Mouse (Mus musculus) embryonic facial prominence, embryonic 15.5 days (tissue): ENCODE measurements around the gene Spop. TPM values are rescaled to one million over a fixed set of nuclear protein-coding genes. Genes with fewer than 3 reads are reported as not detected.

Experiments
- ATAC-seq: fragments of 200-750 bp; cut with Nextera tagmentation; 2 replicates; pipeline ENCODE4 v1.8.0; 2017; ENCODE audit warnings: low read depth, moderate TSS enrichment; ENCODE audit not compliant: insufficient number of reproducible peaks, low FRiP score, low TSS enrichment
- H3K27ac ChIP-seq: fragments of 300-500 bp; sonication (generic); replicated peaks from 2 replicates; pipeline ENCODE4 v1.5.1; 2015; ENCODE audit warnings: mild to moderate bottlenecking, inconsistent platforms
- H3K27me3 ChIP-seq: fragments of 300-500 bp; sonication (generic); 2 replicates; pipeline ENCODE4 v1.6.1; 2015; ENCODE audit warnings: inconsistent platforms
- H3K36me3 ChIP-seq: fragments of 300-500 bp; sonication (generic); 2 replicates; pipeline ENCODE4 v1.6.1; 2015; ENCODE audit warnings: mild to moderate bottlenecking, inconsistent platforms
- H3K4me1 ChIP-seq: fragments of 300-500 bp; sonication (generic); 2 replicates; pipeline ENCODE4 v1.6.1; 2015; ENCODE audit warnings: inconsistent platforms
- H3K4me2 ChIP-seq: fragments of 300-500 bp; sonication (generic); replicated peaks from 2 replicates; pipeline ENCODE4 v1.6.1; 2015; ENCODE audit warnings: mild to moderate bottlenecking, inconsistent platforms
- H3K4me3 ChIP-seq: fragments of 300-500 bp; sonication (generic); replicated peaks from 2 replicates; pipeline ENCODE4 v1.5.1; 2015; ENCODE audit warnings: mild to moderate bottlenecking, inconsistent platforms
- H3K9ac ChIP-seq: fragments of 300-500 bp; sonication (generic); 2 replicates; pipeline ENCODE4 v1.6.1; 2015; ENCODE audit warnings: inconsistent platforms
- H3K9me3 ChIP-seq: fragments of 300-500 bp; sonication (generic); replicated peaks from 2 replicates; pipeline ENCODE4 v1.6.1; 2016; ENCODE audit warnings: inconsistent platforms
- WGBS: fragments of 180-500 bp; shearing (Covaris S2); methylation state at CpG from one replicate; pipeline ENCODE4 v1.1.7; 2015; 5-methylcytosine and 5-hydroxymethylcytosine counted together
- polyA plus RNA-seq: library from polyadenylated mRNA; unstranded; fragments of >200 nt; fragmentation: Nextera tagmentation; extraction: Ambion mirVana; gene quantifications from 2 replicates; pipeline ENCODE4 v1.2.1, GENCODE M21; 2015

The Spop gene
- polyA plus RNA-seq, 1 experiment from 2014 or later, result 172 TPM

- WGBS, result 27% methylated on average over 7 of the region's 7 CpGs
- Histone ChIP-seq H3K4me3 (no peak overlapping the region), H3K9me3 (no peaks in the 10 kb centered on the region), H3K9ac (no peak overlapping the region), H3K27ac (peak overlapping the region; percentile 80), H3K4me2 (peak overlapping the region; percentile 12; the same call in 1 of the 2 replicates), H3K36me3 (peaks cover 38% of the 10 kb centered on the region), H3K4me1 (peaks cover 42% of the 10 kb centered on the region), H3K27me3 (no peaks in the 10 kb centered on the region)
- ATAC-seq, result peak; percentile 58; the same call in 1 of the 2 replicates
Observed at GRCm38 (mm10) chr11:95392223-95392667, 21.6 kb upstream of the Spop start.

GRCm38 (mm10) chr11:95392708-95393499 is 21.0 kb upstream of the Spop start:
- Histone ChIP-seq H3K9ac (no peak overlapping the region), H3K4me3 (no peak overlapping the region), H3K4me2 (0 out of 2 replicates have a peak overlapping the region, but pooled peaks have one; percentile 1), H3K27me3 (no peaks in the 10 kb centered on the region), H3K36me3 (peaks cover 32% of the 10 kb centered on the region), H3K27ac (peak overlapping the region; percentile 80), H3K9me3 (no peaks in the 10 kb centered on the region), H3K4me1 (peaks cover 46% of the 10 kb centered on the region)
- WGBS, result 48% methylated on average over 11 of the region's 11 CpGs
- no peak for ATAC-seq

- no peak for ATAC-seq
- Histone ChIP-seq H3K27me3 (no peaks in the 10 kb centered on the region), H3K4me2 (0 out of 2 replicates have a peak overlapping the region, but pooled peaks have one; percentile 1), H3K9me3 (no peaks in the 10 kb centered on the region), H3K9ac (no peak overlapping the region), H3K4me1 (peaks cover 51% of the 10 kb centered on the region), H3K4me3 (no peak overlapping the region), H3K36me3 (peaks cover 26% of the 10 kb centered on the region), H3K27ac (peak overlapping the region; percentile 80)
- WGBS, result 18% methylated on average over 5 of the region's 5 CpGs
Observed at GRCm38 (mm10) chr11:95393500-95393816, 20.4 kb upstream of the Spop start.

- Histone ChIP-seq H3K27me3 (no peaks in the 10 kb centered on the region), H3K4me1 (peaks cover 51% of the 10 kb centered on the region), H3K9me3 (no peaks in the 10 kb centered on the region), H3K36me3 (peaks cover 19% of the 10 kb centered on the region), H3K4me2 (no peak overlapping the region), H3K9ac (no peak overlapping the region), H3K27ac (peak overlapping the region; percentile 80), H3K4me3 (no peak overlapping the region)
- WGBS, result 44% methylated on average over 5 of the region's 5 CpGs
- ATAC-seq, result no peak
Observed at GRCm38 (mm10) chr11:95394112-95394511, 19.8 kb upstream of the Spop start.

GRCm38 (mm10) chr11:95396548-95396947 is 17.3 kb upstream of the Spop start:
- Histone ChIP-seq H3K27ac (no peak overlapping the region), H3K27me3 (no peaks in the 10 kb centered on the region), H3K9ac (no peak overlapping the region), H3K9me3 (no peaks in the 10 kb centered on the region), H3K36me3 (no peaks in the 10 kb centered on the region), H3K4me2 (no peak overlapping the region), H3K4me3 (no peak overlapping the region), H3K4me1 (peaks cover 51% of the 10 kb centered on the region)
- ATAC-seq, result no peak
- WGBS, result 67% methylated on average over 1 of the region's 1 CpGs

- WGBS, result 45% methylated on average over 14 of the region's 14 CpGs
- peak overlapping the region; percentile 29; the same call in 1 of the 2 replicates for H3K4me2 ChIP-seq
- no peak for ATAC-seq
Observed at GRCm38 (mm10) chr11:95397843-95398835, 15.7 kb upstream of the Spop start.

GRCm38 (mm10) chr11:95399520-95400020 is 14.3 kb upstream of the Spop start:
- Histone ChIP-seq H3K4me2 (no peak overlapping the region), H3K27me3 (no peaks in the 10 kb centered on the region), H3K4me3 (no peak overlapping the region), H3K27ac (no peak overlapping the region), H3K9ac (no peak overlapping the region), H3K4me1 (peaks cover 36% of the 10 kb centered on the region), H3K36me3 (no peaks in the 10 kb centered on the region), H3K9me3 (no peaks in the 10 kb centered on the region)
- 66% methylated on average over 13 of the region's 13 CpGs for WGBS
- no peak for ATAC-seq

More at GRCm38 (mm10) chr11:95397843-95398835, 15.7 kb upstream of the Spop start:
- no peak overlapping the region for H3K4me3 ChIP-seq
- no peaks in the 10 kb centered on the region for H3K27me3 ChIP-seq
- H3K9me3 ChIP-seq, result no peaks in the 10 kb centered on the region
- H3K4me1 ChIP-seq, result peaks cover 42% of the 10 kb centered on the region
- no peaks in the 10 kb centered on the region for H3K36me3 ChIP-seq
- no peak overlapping the region for H3K27ac ChIP-seq
- H3K9ac ChIP-seq, result no peak overlapping the region

- Histone ChIP-seq H3K4me3 (no peak overlapping the region), H3K9me3 (no peaks in the 10 kb centered on the region), H3K4me1 (peaks cover 26% of the 10 kb centered on the region), H3K36me3 (no peaks in the 10 kb centered on the region), H3K27ac (no peak overlapping the region), H3K9ac (no peak overlapping the region), H3K27me3 (no peaks in the 10 kb centered on the region), H3K4me2 (no peak overlapping the region)
- 85% methylated on average over 5 of the region's 5 CpGs for WGBS
- ATAC-seq, result no peak
Observed at GRCm38 (mm10) chr11:95401568-95401967, 12.3 kb upstream of the Spop start.

GRCm38 (mm10) chr11:95402196-95402595 is 11.7 kb upstream of the Spop start:
- Histone ChIP-seq H3K9me3 (no peaks in the 10 kb centered on the region), H3K4me2 (no peak overlapping the region), H3K4me3 (no peak overlapping the region), H3K4me1 (peaks cover 23% of the 10 kb centered on the region), H3K9ac (no peak overlapping the region), H3K27me3 (no peaks in the 10 kb centered on the region), H3K36me3 (no peaks in the 10 kb centered on the region), H3K27ac (no peak overlapping the region)
- 24% methylated on average over 5 of the region's 5 CpGs for WGBS
- ATAC-seq, result no peak

- Histone ChIP-seq H3K4me2 (no peak overlapping the region), H3K27me3 (no peaks in the 10 kb centered on the region), H3K27ac (no peak overlapping the region), H3K9me3 (no peaks in the 10 kb centered on the region), H3K4me3 (no peak overlapping the region), H3K36me3 (no peaks in the 10 kb centered on the region), H3K4me1 (peaks cover 21% of the 10 kb centered on the region), H3K9ac (no peak overlapping the region)
- WGBS, result 18% methylated on average over 8 of the region's 8 CpGs
- no peak for ATAC-seq
Observed at GRCm38 (mm10) chr11:95402658-95403101, 11.2 kb upstream of the Spop start.
